Mouse (Mus musculus) cerebellum, adult 18-20 months (tissue): Measurements from ENCODE around the gene Gm10160.
"Not testable (repeated sequence)": the region's sequence is repeated elsewhere in the genome, so short reads cannot be mapped to it uniquely, and the experiment has no call there.

Source experiments
- DNase-seq, 2 experiments: peaks; one replicate each; pipeline ENCODE4 v3.0.0; 2021

Gene Gm10160

DNA sequence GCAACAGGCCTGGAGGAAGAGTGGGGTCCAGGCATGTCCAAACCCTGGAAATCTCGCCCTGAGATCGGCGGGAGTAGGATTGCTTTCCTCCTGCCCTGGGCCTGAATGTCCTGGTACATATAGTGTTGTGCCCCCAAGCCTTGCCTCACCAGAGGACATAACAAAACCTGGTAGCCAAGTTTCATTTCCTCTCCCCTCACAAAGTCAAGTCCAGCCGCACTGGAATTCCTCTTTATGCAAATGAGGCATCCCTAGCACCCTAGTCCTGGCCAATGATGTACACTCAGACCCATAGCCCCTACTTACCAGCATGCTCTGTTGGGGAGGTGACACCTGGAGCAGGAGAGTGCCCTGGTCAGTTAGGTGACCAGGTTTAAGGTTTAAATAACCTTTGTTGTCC is 627 bp upstream of the Gm10160 start:
- DNase-seq, result no peak

DNA sequence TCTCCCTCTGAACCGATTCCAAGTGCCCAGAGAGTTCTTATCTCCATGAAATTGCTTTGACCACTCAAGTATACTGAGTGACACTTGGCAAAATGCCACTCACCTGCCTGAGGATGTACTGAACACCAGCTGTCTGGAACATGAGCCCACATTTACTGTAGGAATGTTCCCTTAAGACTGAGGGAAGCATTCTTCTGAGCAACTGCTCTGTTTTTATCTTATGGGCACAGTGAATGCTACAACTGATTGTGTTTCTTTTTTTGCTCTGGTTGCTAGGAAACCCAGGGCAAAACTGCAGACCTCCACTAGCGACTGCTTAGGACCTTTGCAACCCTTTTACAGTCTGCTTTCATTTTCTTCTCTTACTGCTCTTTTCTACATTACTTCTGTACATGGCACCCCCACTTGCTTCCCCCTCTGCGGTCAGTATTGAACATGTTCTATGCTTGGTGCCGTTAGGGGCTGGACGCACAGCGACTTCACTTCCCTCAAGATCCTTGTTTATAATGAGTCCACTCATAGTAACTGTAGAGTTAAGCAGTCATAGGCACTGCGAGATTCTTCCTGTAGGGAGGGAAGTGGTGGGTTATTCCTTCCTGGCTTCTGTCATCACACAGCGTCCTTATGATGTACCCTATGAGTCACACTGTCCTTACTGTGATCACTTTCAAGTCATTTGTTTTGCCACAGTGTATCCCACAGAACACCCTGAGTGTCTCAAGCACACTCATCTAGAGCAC is 856 bp downstream of the Gm10160 start:
- no peak for DNase-seq

DNA sequence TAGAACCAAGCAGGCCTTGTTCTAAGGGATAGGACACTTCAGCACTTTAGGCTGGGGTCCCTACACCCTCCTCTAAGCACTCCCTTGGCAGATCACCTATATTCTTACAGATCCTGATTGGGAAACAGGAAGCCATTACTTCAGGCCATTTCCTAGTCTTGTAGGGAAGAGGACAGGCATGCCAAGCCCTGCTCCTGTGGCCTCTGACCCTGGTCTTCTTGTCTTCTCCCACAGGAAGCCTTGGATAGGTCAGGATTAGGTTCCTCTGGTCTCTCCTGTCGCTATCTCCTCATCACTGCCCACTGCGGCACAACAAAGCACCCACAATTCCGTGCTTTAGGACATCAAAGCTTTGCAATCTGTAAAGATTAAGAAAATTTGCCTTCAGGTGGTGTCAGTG is 3.9 kb downstream of the Gm10160 start:
- DNase-seq, result no peak

DNA sequence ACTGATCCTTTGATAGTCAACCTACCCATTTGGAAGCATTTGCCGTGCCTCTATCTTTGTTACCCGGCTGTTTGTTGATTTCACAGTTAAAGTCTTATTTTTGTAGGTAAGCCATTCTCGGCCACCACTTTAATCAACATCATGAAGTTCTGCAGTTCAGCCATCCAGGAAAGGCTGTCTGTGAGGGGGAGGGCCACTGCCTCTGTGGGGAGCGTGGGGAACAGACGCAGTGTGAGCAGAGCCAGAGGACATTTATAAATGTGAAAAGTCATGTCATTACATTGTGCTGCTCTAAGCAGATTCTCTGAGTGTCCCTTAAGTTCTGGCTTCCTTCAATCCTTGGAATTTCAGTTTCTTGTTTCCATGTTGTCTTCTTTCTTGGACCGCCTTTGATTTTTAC is 5.4 kb downstream of the Gm10160 start:
- no peak for DNase-seq

DNA sequence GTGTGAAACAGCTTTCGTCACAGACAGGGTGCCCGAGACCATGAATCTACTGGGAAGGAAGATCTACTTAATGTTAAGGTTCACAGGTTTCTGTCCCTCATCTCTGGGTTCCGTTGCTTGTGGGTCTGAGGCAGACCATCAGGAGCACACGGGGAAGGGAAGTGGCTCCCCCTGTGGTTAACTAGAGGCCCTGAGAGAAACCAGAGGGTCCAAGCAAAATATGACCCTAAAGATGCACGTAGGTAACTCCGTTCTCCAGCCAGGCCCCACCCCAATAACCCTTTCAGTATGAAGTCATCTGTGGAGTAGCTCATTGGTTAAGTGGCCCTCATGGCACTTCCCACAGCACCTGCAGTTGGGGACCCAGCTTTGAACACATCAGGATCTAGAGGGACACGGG is 6.0 kb downstream of the Gm10160 start:
- no peak for DNase-seq

DNA sequence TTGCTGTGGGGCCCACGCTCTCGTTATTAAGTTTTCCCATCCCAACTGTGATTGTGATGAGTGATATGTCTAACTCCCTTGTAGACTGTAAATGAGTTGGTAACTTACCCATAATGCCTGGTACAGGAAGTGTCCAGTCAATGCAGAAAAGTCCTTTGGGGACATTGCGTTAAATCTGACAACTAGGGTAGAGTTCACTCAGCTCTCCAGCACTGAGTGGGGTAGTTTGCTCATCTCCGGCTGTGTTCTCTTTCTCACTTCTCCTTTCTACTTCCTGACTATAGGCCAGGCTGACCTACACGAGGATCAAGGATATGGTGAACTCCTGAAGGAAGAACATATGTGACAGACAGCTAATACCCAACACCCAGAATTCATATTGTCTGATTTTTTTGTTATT is 6.4 kb downstream of the Gm10160 start:
- DNase-seq, result no peak

DNA sequence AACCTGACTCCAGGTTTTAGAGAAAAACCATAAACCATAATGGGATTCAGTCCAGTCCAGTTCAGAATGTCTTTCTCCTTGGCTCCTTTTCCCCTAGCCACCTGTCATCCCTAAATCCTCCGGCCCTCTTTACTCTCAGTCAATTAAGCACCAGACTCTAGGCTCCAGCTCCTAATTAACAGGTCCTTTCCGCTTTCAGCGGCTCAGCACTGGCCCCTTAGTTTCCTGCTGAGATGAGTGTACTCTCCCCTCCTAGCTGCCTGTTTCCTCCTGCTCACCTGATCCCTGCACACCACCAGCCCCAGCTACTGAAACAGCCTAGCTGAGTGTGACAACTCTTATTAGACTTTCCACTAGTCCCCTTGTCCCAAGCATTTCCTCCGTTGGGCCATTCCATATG is 7.8 kb downstream of the Gm10160 start:
- DNase-seq, result peak; percentile 22 to 47

DNA sequence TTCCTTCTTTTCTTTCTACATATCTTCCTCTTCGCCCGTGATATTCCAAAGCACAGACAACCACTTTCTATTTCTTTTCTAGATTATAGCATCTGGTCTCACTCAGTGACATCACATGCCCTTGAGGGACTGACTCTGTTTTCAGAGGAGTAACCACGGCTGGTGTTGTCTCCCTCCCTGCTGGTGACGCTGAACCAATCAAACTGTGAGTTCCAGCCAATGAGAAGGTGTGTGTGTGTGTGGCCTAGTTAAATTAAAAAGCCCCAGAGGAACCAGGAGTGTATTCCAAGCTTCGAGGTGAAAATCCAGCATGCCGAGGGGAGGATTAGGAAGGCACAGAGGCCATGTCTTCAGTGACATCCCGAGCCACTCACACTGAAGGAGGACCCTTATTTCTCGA is 8.6 kb downstream of the Gm10160 start:
- DNase-seq, result no peak

DNA sequence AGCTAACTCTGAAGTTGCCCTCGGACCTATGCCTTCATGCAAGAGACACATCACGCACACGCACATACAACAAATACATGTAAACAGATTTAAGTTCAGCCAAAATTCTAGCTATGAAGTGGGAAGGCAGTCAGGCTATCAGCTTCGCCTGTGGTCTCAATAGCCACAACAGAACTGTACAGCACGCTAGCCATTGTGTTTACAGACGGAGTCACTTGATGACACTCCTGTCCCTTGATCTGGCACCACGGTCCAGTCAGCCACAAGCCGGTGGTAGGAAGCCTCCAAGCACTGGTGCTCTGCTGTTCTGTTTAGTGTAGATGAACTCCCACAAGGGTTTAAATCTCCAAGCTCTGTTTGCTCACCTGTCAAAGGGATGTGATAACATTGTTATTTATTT is 9.6 kb downstream of the Gm10160 start:
- no peak for DNase-seq

DNA sequence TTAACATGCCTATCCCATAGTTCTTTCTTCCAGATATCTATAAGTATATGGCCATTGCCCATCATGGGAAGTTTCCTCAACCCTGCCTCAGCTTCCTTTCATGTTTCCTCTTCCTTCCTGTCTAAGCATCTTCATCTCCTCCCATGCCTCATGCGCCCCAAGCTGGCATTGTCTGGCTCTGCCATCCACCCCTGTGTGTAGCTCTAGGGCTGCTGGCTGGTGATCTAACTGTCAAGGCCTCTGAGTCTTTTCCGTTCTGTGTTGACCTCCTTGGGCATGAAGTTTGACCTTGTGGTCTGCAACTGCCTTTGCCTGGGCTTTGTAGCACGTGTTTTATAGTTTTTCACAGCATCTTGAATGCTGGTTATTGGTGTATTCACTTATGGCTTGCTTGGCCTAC is 10.3 kb downstream of the Gm10160 start:
- DNase-seq, result no peak

DNA sequence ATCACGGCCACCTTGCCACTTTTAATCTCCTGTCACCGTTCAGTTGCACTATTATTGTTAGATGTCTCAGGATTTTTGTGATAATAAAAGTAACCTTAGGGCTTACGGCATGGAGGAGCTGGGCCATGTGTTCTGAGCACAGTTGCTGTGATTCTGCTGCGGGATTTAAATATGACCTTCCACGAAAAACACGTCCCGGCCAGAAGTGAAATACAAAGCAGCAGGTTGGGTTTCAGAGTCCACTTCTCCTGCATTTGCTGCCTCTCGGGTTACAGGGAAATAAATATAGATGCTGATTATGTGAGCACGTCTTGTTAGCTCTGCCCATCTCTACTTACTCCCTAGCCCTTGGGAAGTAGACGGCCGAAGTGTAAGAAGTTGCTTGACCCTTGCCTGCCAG is 10.8 kb downstream of the Gm10160 start:
- no peak for DNase-seq

DNA sequence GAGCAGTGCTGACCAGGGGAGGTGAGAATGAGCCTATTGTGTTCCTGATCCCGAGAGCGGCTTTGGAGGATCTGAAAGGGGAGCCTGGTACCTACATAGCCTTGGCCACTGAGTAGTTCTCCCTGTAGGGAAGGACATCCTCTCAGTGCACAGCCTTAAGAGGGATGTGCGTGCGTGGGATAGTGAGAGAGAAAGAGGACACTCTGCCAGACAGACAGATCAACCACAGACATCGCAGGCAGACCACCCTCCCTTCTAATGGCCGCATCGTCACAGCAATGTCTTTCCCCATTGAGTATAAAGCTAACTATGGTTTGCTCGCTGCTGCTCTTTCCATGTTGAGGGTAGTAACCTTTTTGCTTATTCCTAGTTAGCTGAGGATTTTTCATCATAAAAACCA is 11.7 kb downstream of the Gm10160 start:
- DNase-seq, result no peak

DNA sequence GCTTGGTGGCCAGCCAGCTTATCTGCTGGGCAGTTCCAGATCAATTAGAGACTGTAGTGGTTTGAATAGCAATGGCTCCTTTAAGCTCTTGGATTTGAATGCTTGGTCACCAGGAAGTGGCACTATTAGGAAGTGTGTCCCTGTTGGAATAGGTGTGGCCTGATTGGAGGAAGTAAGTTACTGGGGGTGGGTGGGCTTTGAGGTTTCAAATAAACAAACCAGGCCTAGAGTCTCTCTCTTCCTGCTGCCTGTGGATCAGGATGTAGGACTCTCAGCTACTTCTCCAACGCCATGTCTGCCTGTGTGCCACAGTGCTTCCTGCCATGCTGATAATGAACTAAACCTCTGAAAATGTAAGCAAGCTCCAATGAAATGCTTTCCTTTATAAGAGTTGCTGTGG is 12.6 kb downstream of the Gm10160 start:
- no peak for DNase-seq

DNA sequence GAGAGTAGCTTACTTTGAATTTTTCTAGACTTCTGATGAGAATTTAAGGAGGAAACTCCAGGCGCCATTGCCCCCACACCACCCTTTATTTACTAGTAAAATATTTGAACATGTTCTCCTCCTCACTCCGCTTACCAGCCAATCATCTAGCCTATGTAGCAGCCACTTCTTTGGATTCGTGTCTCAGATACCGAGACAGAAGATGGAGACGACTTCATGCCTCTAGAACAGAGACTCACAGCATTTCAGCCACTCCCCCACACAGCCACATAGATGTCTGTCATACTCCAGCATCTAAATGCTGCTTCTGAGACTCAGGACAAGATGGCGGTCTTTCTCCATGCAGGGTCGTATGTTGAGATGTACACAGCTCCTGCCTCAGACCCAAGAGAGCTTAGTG is 13.5 kb downstream of the Gm10160 start:
- DNase-seq, result no peak

DNA sequence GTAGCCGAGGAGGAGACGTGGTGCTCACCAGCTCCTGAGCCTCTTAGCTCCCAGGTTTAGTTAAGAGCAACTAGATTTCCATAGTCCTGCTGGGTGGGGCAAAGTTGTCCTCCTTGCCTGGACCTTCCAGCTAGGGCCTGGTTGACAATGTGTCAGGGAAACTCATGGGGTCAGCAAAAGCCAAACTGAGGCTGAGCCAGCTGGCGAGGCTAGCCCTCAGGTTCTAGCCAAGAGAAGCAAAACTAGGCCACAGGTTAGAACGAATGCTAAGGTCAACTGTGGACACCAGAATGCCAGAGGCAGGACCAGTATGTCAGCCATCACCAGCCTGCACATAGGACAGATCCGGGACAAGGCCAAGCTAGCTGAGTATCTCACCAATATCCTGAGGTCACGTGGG is 14.2 kb downstream of the Gm10160 start:
- no peak for DNase-seq

DNA sequence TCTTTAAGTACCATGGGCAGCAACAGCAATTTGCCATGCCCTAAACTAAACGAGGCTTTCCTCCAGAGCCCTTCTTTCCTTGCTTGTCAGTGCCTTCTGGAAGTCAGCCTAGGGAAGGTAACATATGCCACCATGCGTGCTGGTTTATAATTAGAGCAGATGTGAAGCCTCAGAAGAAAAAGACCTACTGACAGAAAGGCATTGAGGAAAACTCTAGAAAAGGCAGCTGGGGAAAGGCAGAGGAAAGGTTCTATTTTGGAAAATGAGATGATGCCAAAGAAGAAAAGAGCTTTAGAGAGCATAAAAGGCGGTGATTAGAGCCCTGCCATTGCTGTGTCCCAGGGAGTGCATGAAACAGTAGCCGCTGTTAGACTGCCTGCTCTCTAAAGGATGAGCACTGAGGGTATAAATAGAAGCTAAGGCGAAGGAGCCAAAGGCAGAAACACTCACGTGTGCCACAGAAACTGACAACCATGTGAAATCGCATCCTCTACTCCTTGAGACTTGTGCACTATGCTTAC is 14.9 kb downstream of the Gm10160 start:
- no peak for DNase-seq

DNA sequence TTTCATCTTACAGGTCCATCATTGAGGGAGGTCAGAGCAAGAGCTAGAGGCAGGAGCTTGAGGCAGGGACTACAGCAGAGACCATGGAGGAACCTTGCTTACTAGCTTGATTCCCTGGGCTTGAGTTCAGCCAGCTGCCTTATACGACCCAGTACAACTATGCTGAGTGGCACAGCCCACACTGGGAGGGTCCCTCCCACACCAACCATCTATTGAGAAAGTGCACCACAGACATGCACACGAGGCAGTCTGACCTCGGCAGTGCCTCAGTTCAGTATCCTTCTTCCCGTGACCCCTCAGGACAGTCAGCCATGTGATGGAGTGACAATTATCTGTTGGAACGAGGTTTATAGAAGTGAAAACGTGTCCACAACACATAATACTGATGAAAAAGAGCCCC is 15.8 kb downstream of the Gm10160 start:
- DNase-seq, result no peak

DNA sequence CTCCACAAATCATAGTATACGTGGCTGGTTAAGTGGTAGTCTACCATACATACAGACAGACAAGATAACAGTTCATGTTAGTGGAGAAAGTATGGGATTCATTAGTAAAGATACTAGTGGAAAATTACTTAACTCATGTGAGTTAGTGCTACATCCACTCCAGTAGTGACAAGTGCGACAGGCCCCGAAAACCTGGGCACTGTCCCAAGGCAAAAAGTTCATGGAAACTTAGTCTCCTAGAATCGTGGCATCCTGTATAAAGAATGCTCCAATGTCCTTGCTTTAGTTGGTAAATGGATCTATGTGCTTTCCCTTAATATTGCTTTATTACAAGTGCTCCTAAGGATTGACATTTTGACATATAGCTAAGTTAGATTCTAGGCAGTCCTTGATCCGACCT is 17.8 kb downstream of the Gm10160 start:
- not testable (repeated sequence) for DNase-seq

DNA sequence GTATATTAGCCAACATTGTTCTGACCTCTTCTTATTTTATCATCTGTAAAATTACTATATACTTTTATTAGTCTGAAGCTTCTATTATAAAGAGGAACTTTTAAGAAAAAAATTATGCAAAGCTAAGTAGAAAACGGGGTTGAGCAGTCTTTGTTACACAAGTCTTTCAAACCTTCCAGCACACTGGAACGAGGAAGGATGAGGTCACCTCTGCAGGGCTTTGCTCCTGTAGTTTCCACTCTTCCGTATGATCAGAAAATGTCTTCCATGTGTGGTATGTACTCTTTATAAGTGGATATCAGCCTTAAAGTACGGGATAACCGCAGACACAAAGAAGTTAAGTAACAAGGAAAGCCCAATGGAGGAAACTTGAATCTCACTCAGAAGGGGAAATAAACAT is 20.2 kb downstream of the Gm10160 start:
- no peak for DNase-seq

DNA sequence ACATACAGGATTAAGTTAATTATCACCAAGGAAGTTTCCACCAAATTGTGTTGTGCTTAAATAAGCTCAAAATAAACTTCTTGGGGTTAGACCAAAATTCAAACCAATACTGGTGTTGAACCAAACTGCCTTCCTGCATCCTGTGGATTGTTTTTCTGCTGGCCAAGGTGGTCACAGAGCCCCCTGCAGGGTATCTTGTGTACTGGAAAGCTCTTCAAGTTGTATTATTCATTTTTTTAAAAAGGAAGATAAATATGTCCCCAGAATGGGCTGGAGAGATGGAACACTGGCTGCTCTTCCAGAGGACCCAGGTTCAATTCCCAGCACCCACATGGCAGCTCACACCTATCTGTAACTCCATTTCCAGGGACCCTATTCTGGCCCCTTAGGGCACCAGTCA is 20.7 kb downstream of the Gm10160 start:
- DNase-seq, result no peak

DNA sequence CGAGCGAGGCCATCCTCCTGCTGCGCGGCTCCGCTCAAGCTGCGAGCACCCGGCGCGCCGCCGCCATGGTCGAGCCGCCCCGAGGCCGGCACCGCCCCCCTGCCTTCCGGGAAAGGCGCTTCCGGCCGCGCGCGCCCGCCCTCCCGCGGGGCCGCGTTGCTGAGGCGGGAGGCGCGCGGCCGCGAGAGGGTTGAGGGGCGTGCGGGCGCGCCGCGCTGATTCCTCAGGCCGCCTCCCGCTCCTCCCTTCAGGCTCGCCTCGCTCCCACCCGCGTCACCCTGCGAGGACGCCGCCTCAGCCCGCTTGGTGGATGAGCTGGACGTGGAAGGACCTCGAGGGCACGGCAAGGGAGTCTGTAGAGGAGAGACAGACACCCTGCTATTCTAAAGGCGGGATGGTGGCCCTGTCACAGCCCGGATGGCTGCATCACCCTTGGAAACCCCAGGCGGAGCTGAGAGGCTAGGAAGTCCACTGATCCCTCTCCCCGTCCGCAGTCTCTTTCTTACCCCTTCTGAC is 26.2 kb downstream of the Gm10160 start, which contains the start of gene Btbd1:
Gene Btbd1, minus strand, starts transcription at position 53 of the 516 bp plus-strand sequence.
- peak; percentile 64 to 84 for DNase-seq

DNA sequence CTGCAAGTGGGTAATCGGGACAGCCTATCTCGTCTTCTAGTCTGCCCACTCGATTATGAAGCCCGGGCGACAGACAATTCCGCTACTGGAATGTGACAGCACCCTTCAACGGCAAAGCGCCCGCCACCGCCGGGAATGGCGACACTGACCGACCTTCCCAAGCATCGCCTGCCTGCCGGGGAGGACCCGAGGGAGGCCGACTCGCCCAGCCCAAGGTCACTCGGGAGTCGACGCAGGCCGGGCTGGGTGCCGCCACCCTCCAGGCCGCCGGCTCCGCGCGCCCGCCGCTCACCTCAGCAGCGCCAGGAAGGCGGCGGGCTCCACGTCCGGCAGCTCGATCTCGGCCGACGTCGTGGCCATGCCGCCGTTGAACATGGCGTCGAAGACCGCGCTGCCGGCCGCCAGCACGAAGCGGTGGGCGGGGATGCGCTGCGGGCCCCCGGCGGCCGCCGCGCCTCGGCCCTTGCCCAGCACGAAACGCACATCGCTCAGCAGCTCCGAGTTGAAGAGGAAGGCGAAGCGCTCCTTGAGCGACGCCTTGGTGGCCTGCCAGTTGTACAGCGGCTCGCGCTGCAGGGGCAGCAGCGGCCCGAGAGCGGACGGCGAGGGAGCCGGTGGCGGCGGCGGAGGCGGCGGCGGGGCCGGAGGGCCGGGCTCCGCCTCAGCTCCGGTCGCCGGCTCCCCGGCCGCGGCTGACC is 26.8 kb downstream of the Gm10160 start:
- DNase-seq, result peak in 1 of 2 experiments; percentile 45

DNA sequence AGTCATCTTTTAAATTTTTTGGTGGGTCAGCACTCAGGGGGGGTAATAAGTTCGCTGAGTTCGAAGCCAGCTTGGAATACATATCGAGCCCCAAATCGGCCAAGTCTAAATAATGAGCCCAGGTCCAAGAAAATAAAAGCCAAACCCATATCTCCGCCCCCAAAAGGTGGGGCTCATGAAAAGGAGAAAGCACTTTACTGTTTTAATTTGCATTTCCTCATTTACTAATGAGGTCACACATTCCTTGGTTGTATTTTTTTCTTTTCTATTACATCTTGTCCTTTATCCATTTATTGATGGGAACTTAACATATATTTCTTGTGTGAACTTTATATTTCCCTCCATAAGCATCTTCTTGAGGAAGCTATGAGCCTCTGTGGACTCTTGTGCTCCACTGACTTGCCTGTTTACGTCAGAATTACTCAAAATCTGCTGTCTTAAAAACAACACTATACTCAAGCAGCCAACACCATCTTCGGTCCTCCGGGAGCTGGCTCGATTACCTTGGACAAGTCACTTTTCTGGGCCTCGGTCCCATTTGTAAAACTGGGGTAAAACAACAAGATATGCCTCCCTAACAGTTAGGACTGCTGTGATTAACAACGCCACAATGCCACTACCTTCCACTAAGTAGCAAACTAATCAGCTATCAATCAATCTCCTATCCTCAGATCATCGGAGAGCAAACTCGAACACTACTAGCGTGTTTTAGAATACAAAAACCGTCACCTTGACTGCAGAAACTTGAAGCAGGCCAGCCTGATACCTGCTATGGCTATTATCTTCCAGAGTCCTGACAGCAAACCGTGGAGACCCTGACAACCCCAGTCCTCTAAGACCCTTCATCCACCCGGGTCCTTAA is 27.6 kb downstream of the Gm10160 start:
- no peak for DNase-seq
